Comparison of ENCODE assay signal across 8 mouse cellular contexts in genomic region chr11:105362946-105363597, GRCm38 (mm10).
DNase-seq lines count a peak whose midpoint lies in the region; ATAC-seq and TF ChIP-seq lines count a peak whose summit lies in the region.

No protein-coding gene starts in this region.

- TF ChIP-seq CTCF in Patski (IDR thresholded peaks at IDR 0.05) = peak; percentile 98
- peak; percentile 85 for TF ChIP-seq CTCF in lung, postnatal 0 days (IDR thresholded peaks at IDR 0.05)

- TF ChIP-seq EP300 in lung, postnatal 0 days (IDR thresholded peaks at IDR 0.05) = no peak

- no peaks in the 10 kb centered on the region for H3K36me3 ChIP-seq in hindbrain, embryonic 11.5 days (ENCODE audit: control insufficient read depth, insufficient read depth, low read length)
- H3K36me3 ChIP-seq in lung, postnatal 0 days (ENCODE audit: insufficient read depth, low read length) = no peaks in the 10 kb centered on the region

- H3K9me3 ChIP-seq in hindbrain, embryonic 11.5 days (ENCODE audit: control insufficient read depth, low read length) = no peaks in the 10 kb centered on the region
- no peaks in the 10 kb centered on the region for H3K9me3 ChIP-seq in lung, postnatal 0 days (ENCODE audit: low read length)

- DNase-seq in Patski (ENCODE audit: low read depth, low spot score) = no peak
- peak; percentile 92 to 93 for DNase-seq in cerebellum, postnatal 10 days
- DNase-seq in frontal cortex, postnatal 10 days (ENCODE audit: low spot score in 2 of 2) = peak; percentile 68 to 86
- peak; percentile 90 for DNase-seq in hindbrain, embryonic 11.5 days (ENCODE audit: low spot score)
- peak; percentile 82 to 89 for DNase-seq in layer of hippocampus, postnatal 14 days (ENCODE audit: low spot score in 2 of 2)
- DNase-seq in lung, postnatal 0 days (ENCODE audit: low spot score) = peak; percentile 75
- peak; percentile 85 for DNase-seq in ovary, postnatal 14 days (ENCODE audit: low spot score)
- peak; percentile 87 for DNase-seq in thymus, postnatal 14 days

- peak; percentile 41 for ATAC-seq in Patski
- peak; percentile 77 for ATAC-seq in hindbrain, embryonic 11.5 days (ENCODE audit: low FRiP score)
- peak; percentile 83 for ATAC-seq in lung, postnatal 0 days

- POLR2A ChIA-PET in Patski (lab: Charles Lee) = no interaction called here

- in situ Hi-C loops in Patski (cut with MboI; ENCODE audit: low pct_unique_long_range_greater_than_20kb) = no loop called here

- peak overlapping the region; percentile 58 for H3K9ac ChIP-seq in hindbrain, embryonic 11.5 days (ENCODE audit: low read depth, low read length)
- H3K9ac ChIP-seq in lung, postnatal 0 days (replicated peaks; ENCODE audit: low read depth) = no peak overlapping the region

- no peak overlapping the region for H3K27ac ChIP-seq in hindbrain, embryonic 11.5 days (ENCODE audit: low read depth, low read length)
- H3K27ac ChIP-seq in lung, postnatal 0 days (ENCODE audit: low read length) = no peak overlapping the region

- CTCF ChIA-PET in Patski (lab: Charles Lee) = interaction anchor here (3.5 kb wide), 1 partner anchor 229 kb away, joined by 12 read pairs; no protein-coding TSS in a partner anchor

- peak overlapping the region; percentile 72 for H3K4me2 ChIP-seq in hindbrain, embryonic 11.5 days (replicated peaks; ENCODE audit: low read depth, low read length)
- H3K4me2 ChIP-seq in lung, postnatal 0 days (replicated peaks; ENCODE audit: low read depth, low read length) = peak overlapping the region; percentile 76

- H3K4me1 ChIP-seq in hindbrain, embryonic 11.5 days (replicated peaks; ENCODE audit: control insufficient read depth, insufficient read depth, low read length) = peaks cover 17% of the 10 kb centered on the region
- no peaks in the 10 kb centered on the region for H3K4me1 ChIP-seq in lung, postnatal 0 days (ENCODE audit: insufficient read depth, low read depth, low read length)

- peak overlapping the region; percentile 39 for H3K4me3 ChIP-seq in hindbrain, embryonic 11.5 days (ENCODE audit: low read depth, low read length)
- H3K4me3 ChIP-seq in lung, postnatal 0 days (ENCODE audit: low read depth, low read length) = peak overlapping the region; percentile 50

- no peaks in the 10 kb centered on the region for H3K27me3 ChIP-seq in Patski
- 0 out of 2 replicates have a peak, but pooled peaks cover 2% of the 10 kb centered on the region for H3K27me3 ChIP-seq in hindbrain, embryonic 11.5 days (ENCODE audit: control insufficient read depth, insufficient read depth, low read length)
- H3K27me3 ChIP-seq in lung, postnatal 0 days (replicated peaks; ENCODE audit: insufficient read depth, low read length) = no peaks in the 10 kb centered on the region

- WGBS in hindbrain, embryonic 11.5 days = under 1% methylated on average over 39 of the region's 40 CpGs
- WGBS in lung, postnatal 0 days = 3% methylated on average over 40 of the region's 40 CpGs
